Mouse (Mus musculus) gastrocnemius, adult 18-20 months (tissue): ENCODE results near the gene Aunip. TPM values are rescaled to one million over a fixed set of nuclear protein-coding genes. Genes with fewer than 3 reads are reported as not detected.

Experiments used
- DNase-seq: peaks from one replicate; pipeline ENCODE4 v3.0.0; 2021; ENCODE audit warnings: low spot score
- microRNA-seq: library from miRNA; unstranded; fragments of <30 nt; microRNA quantifications from one replicate; pipeline ENCODE4 v1.2.0, GENCODE M21; 2021
- total RNA-seq, 2 experiments: library from RNA; stranded (reverse); gene quantifications; 2 replicates each; pipeline ENCODE4 v1.2.3; 2021

The Aunip gene
- total RNA-seq, 2 experiments from 2014 or later: not detected

DNA sequence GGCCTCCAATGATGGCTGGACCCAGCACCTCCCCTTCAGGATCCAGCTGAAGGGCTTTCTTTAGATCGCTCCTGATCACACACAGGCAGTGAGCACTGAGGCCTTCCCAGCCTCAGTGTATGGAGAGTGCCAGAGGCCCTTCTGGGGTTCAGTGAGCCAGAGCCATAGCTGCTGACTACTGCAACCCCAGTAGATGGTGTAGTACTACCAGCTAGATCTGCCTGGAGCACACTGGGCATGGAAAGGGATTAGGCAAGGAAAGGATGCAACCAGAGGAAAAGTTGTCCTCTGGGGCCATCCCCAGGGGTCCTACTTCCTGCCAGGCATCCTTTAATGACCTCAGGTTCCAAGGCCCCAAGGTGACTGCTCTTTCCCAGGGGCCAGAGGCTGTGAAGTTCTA is 42.8 kb downstream of the Aunip start:
- DNase-seq: no peak

DNA sequence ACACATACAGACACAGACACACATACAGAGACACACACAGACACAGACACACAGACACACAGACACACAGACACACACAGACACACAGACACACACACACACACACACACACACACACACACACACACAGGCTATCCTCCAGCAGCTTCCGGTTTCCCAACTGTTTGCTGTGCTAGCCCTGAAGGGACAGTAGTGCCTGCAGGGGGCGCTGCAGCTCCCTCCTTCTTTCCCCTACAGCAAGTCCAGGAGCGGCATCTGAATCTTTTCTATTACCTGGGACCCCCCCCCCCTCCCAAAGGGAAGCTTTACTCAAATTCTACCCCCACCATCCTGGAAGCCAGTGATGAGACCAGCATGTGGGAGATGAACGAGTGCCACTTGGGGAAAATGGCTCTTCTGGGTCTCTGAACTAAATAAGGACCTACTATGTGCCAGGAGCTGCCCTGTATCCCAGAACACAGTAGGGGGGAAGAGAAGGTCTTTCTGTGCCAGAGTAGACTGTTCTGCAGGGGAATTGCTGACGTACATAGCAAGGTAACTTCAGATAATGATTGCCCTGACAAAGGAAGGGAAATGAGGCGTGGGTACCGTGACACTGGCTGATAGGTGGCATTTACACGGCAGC is 45.3 kb downstream of the Aunip start:
- no peak for DNase-seq

DNA sequence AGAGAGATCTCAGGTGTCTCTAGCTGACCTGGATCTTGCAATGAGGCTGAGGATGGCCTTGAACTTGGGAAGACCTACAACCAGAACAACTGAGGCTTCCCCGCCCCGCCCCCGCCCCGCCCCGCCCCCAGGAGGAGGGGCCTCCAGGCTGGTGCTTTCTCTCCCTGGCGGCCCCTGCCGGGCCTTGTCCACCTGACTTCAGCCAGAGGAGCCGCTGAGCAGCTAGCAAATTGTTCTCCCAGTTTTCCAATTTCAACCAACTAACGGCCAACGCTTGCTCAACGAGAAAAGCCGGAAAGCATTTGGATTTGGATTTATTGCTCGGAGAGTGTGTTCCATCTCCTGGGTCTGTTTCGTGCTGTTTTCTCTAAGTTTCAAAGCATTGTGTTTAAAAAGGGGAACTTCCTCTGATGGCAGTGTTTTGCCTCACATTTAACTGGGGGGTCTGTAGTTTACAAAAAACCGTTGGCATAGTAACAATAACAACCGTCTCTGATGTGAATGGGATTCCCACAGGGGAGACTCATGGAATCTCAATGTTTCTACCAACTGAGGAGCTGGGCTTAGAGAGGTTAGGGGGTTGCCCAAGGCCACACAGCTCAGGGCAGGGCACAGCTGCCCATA is 46.9 kb downstream of the Aunip start:
- DNase-seq: peak; percentile 38

DNA sequence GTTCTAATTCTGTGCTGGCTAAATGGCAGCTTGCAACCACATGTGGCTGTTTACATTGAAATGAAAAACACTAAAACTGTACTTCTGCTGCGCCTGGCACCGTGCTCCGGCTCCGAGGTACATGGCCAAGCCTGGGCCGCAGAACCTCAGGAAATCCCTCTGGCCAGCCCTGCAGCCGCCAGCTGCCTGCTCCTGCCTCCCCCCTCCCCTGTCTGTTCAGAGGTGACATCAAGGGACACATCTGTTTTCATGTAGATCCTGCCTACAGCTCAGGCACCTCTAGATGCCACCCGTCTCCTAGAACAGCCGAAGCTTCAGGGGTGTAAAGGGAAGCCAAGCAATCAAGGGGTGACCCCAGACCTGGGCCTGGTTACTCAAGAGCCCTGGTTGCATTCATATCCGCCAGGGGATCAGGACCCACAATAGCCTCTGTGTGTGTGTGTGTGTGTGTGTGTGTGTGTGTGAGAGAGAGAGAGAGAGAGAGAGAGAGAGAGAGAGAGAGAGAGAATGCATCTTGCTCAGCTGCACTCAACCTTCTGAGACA is 47.8 kb downstream of the Aunip start:
- DNase-seq: no peak

DNA sequence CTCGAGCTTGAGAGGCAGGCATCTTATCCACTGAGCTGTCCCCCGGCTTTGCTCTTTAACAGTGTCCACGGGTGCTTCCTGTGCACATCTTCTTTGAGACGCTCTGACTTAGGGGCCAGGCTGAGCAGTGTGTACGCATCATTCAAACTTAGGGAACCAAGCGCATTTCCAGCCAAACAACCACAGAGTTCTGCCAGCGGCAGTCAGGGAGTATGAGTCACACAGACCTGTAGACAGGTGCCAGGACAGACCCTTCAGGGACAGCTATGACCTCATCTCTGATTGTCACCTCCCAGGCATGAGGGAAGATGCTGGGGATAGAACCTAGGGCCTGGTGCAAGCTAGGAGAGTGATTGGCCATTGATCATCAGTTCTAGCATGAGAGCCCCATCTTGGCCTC is 48.4 kb downstream of the Aunip start:
- DNase-seq: no peak

DNA sequence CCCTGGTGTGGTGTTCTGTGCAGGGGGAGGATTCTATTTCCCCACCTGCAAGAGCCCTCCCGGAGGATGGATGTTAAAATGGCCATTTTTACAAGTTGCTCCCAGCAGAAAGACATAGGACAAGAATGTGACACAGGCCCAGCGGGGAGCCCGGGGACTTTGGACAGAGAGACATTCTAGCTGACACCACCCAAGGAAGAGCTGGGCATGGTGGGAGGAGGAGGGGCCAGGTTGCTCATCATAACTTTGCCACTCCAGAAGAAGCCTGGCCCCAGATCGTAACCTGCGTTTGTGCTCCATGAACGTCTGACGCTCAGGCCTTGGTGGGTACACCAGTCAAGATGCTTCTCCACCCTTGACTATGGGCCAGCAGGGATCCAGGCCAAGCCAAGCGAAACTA is 49.9 kb downstream of the Aunip start:
- no peak for DNase-seq

DNA sequence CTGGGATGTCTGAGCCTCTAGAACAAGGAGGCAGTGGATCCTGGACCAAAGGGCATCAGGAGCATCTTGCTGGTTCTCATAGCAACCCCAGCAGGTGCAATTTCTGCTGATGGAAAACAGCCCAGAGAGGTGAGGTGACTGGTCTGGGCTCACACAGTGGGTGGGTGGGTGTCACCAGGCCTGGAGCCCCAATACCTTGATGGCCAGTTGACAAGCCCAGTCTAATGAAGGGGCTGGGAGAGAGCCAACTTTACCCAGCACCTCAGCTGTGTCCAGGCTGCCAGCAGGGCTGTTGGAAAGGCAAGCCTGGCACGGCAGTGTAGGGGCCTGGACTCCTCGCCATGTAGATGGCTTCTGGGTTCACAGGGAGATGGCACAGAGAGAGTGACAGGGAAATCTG is 51.2 kb downstream of the Aunip start:
- no peak for DNase-seq

DNA sequence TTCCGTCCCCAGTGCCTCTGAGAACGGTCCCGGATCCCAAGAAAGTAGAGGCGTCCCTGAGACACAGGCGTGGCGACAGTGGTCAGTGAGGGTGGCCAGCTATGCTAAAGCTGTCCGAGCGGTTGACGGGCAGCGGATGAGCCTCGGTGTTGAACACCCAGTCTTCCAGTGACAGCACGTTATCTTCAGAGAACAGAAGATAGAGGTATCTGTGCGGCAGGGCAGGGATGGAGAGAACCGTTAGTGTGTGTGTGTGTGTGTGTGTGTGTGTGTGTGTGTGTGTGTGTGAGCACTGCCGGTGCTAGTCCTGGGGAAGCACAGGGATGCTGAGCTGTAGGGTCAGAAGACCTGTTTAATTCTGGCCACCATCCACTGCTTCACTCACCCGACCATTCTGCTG is 52.8 kb downstream of the Aunip start:
- no peak for DNase-seq

DNA sequence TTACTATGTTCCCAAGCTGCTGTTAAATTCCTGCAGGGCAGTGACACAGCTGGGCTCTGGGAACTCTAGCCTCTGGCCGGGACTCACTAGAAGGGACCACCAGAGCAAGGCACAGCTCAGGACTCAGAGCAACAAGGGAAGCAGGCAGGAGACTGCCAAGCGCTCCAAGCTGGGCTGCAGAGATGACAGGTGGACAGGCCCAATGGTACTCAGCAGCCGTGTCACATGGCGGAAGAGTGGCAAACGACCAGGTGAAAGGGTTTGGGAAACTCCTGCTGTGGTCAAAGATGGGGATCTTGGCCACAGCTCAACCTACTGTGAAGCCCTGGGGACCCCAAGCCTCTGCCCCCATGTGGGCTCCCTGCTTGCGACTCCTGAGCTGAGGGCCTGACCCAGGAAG is 53.3 kb downstream of the Aunip start:
- no peak for DNase-seq

DNA sequence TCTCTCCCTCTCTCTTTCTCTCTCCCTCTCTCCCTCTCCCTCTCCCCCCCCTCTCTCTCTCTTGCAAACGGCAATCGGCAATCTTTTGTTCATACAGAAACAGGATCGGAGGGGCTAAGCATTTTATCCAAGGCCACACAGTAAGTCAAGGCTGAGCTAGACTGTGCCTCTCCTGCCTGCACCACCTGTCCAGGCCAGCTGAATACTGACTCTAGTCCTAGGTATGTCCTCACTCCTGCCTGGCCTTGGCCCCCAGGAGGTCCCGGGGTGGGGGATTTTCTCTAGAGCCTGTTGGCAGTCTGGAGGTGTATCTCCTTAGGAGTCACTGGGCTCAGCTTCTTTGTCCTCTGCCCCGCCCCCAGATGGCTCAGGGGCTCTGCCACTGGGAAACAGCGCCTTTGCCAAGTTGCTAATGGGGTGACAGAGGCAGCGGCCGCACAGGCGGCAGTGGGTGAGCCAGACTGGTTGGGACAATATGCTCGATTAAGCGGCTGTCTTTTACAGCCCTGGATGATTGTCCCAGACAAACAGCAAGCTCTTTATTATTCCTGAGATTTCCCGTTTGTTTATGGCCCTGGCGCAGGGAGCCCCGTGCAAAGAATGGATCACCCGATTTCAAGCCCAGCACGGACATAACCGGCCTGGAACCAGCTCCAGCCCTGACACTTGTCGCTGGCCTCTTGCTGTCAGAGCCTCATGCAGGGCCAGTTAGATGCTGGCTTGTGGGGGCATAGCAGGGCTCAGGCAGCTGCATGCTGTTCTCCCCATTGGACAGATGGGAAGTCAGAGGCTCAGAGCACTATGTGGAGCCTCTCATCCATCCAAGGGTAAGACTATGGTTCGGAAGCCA is 56.8 kb downstream of the Aunip start:
- DNase-seq: no peak

DNA sequence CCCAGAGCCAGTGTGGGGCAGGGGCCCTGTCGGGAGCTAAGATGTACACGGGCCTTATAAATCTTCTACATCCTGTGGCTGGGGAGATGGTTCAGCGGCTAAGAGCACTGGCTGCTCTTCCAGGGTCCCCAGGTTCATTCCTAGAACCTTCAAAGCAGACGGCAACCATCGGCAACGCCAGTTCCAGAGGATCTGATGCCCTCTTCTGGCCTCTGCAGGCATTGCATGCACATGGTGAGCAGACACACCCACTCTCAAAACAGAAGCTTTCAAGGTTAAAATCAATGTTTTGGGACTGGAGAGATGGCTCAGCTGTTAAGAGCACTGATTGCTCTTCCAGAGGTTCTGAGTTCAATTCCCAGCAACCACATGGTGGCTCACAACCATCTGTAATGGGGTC is 58.4 kb downstream of the Aunip start:
- DNase-seq: no peak

DNA sequence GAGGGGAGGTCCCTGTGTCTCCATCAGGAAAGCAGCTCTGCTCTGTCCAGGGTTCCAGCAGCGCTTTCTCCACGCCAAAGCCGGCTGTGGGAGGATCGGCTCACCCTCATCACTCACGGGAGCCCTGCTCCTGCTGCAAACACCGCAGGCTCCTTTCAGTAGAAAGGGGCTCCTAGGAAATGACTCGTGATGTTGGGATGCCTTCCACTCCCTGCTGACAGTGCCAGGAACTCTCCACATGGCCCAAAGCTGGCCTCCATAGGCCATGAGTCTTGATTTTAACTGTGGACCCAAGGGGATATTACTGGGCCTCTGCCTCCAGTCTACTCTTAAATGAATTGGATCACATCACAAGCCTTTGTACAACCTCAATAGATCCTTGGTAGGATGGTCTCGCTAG is 59.0 kb downstream of the Aunip start:
- DNase-seq: no peak

DNA sequence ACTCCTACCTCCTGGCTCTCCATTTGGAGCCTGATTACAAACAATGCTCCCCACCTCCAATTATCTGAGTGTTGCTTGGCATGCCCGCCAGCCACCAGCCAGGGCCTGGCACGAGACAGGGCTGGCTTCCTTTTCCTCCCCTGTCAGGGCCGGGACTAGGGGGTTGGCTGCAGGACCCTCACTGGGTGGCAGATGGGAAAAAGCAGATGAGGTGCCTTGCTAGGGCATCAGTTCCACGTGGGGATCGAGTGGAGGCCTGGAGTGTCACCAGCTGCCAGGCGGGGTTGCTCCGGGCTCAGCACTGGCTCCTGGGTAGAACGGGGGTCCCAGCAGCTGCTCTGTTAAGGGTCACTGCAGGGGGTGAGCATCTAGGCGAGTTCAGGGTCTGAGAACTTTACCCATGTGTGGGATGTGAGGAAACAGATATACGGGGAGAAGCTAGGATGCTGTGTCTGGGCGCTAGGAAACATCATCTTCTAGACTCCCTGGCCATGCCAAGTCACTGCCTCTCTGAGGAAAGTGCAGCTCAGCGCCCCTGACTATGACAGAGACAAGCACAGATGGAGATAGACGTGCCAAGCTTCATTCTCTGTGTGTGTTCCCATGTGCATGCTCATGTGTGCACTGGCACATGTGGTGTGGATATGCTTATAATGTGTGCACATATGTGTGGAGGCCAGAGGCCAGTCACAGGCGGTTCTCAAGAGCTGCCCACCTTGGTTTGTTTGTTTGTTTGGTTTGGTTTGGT is 60.1 kb downstream of the Aunip start:
- no peak for DNase-seq

DNA sequence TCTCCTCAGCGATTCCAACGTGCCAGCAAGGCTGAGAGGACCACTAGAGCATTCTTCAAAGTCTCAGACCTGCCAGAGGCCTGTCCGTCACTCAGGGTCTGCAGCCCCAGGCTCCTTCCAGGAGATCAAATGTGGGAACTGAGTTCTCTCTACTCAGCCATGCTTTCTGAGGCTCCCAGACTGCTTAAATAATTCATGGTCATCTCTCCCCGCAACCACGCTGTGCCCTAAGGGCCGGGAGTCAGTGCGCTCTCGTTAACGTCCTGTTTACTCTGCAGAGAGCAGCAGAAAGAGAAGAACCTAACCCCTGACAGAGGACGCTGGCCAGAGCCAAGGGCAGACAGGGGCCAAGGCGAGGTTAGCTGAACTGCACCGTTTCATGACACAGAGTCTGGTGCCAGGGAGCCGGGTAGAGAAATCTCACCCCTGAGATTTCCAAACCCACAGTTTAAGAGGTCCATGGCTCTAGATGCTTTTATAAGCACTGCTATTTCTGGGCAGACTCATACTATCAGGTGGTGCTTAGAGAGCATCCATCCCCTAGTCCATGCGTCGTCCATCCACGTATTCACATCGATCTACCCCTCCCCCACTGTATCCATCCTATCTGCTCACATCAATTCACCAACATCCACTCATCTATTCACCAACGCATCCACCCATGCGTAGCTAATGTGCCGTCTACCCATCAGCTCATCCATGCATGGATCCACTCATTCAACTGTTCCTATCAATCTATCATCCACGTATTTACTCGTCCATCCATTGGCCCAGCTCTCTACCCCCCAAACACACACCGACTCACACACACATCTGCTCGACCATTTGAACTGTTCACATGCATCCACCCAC is 61.9 kb downstream of the Aunip start:
- peak; percentile 71 for DNase-seq

Small RNA genes lying within 50 kb of the gene (microRNA-seq; reads per million reads assigned to microRNA genes)
- gene Gm23634 (not detected), gene Mir6403 (not detected)

Other genes with a start within 250 kb of the Aunip start
- gene Pdik1l, start 223.1 kb upstream of the Aunip start, total RNA-seq: 1 to 10 TPM; 3.9 to 5.7 TPM
- gene Trim63, start 195.9 kb upstream of the Aunip start, total RNA-seq: 100 to 1,000 TPM; 322 to 461 TPM
- 10 to 100 TPM in 1 of 2 experiments, 1 to 10 TPM in 1; 5.4 to 12.7 TPM for gene Slc30a2, start 167.8 kb upstream of the Aunip start, total RNA-seq
- 10 to 100 TPM; 25.5 to 31.9 TPM for gene Extl1, start 127.1 kb upstream of the Aunip start, total RNA-seq
- 1 to 10 TPM; 2.5 to 2.6 TPM for gene Pafah2, start 114.7 kb upstream of the Aunip start, total RNA-seq
- 1 to 10 TPM; 2.5 to 3.5 TPM for gene Stmn1, start 42.7 kb upstream of the Aunip start, total RNA-seq
- gene Paqr7, start 14.3 kb upstream of the Aunip start, total RNA-seq: 1 to 10 TPM; 2.9 to 4.4 TPM
- 100 to 1,000 TPM; 139 to 147 TPM for gene Mtfr1l, start 24.4 kb downstream of the Aunip start, total RNA-seq
- gene Selenon, start 41.2 kb downstream of the Aunip start, total RNA-seq: 1 to 10 TPM; 4.2 to 4.9 TPM
- 1 to 10 TPM; 2.5 to 3.6 TPM for gene Man1c1, start 193.3 kb downstream of the Aunip start, total RNA-seq